Mouse (Mus musculus): ENCODE measurements around the gene Prrt4. TPM values are rescaled to one million over a fixed set of nuclear protein-coding genes. Genes with fewer than 3 reads are reported as not detected.

Gene Prrt4
- polyA plus RNA-seq, 1 experiment from 2014 or later = 14.7 TPM

- no peak overlapping the region for H3K4me2 ChIP-seq (ENCODE audit: low read depth, low read length)
- no peak for ATAC-seq (ENCODE audit: low read depth)
- no peak overlapping the region for H3K27ac ChIP-seq (ENCODE audit: low read depth, low read length)
- no peaks in the 10 kb centered on the region for H3K9me3 ChIP-seq (ENCODE audit: control insufficient read depth, low read length)
- peaks cover 5% of the 10 kb centered on the region for H3K4me1 ChIP-seq (ENCODE audit: control insufficient read depth, insufficient read depth, low read length)
- H3K4me3 ChIP-seq (ENCODE audit: low read depth, low read length) = no peak overlapping the region
- peaks cover 15% of the 10 kb centered on the region for H3K36me3 ChIP-seq (ENCODE audit: control insufficient read depth, insufficient read depth, low read length)
- H3K9ac ChIP-seq (replicated peaks; ENCODE audit: low read depth, low read length) = no peak overlapping the region
- no peaks in the 10 kb centered on the region for H3K27me3 ChIP-seq (ENCODE audit: control insufficient read depth, insufficient read depth, low read length)
- WGBS = 93% methylated on average over 5 of the region's 5 CpGs
Measured at GRCm38 (mm10) chr6:29201341-29201740, 22.0 kb upstream of the Prrt4 start.

GRCm38 (mm10) chr6:29200496-29200895 is 21.1 kb upstream of the Prrt4 start:
- 64% methylated on average over 3 of the region's 3 CpGs for WGBS
- Histone ChIP-seq H3K4me3 (ENCODE audit: low read depth, low read length) (no peak overlapping the region), H3K27ac (ENCODE audit: low read depth, low read length) (no peak overlapping the region), H3K36me3 (ENCODE audit: control insufficient read depth, insufficient read depth, low read length) (peaks cover 10% of the 10 kb centered on the region), H3K9ac (replicated peaks; ENCODE audit: low read depth, low read length) (no peak overlapping the region), H3K4me2 (ENCODE audit: low read depth, low read length) (no peak overlapping the region), H3K27me3 (ENCODE audit: control insufficient read depth, insufficient read depth, low read length) (no peaks in the 10 kb centered on the region), H3K4me1 (ENCODE audit: control insufficient read depth, insufficient read depth, low read length) (peaks cover 5% of the 10 kb centered on the region), H3K9me3 (ENCODE audit: control insufficient read depth, low read length) (no peaks in the 10 kb centered on the region)
- no peak for ATAC-seq (ENCODE audit: low read depth)

GRCm38 (mm10) chr6:29199223-29199855 is 20.0 kb upstream of the Prrt4 start:
- H3K36me3 ChIP-seq (ENCODE audit: control insufficient read depth, insufficient read depth, low read length) = peaks cover 10% of the 10 kb centered on the region
- H3K4me3 ChIP-seq (ENCODE audit: low read depth, low read length) = no peak overlapping the region
- 44% methylated on average over 8 of the region's 8 CpGs for WGBS
- no peak overlapping the region for H3K9ac ChIP-seq (replicated peaks; ENCODE audit: low read depth, low read length)
- H3K9me3 ChIP-seq (ENCODE audit: control insufficient read depth, low read length) = no peaks in the 10 kb centered on the region
- no peaks in the 10 kb centered on the region for H3K27me3 ChIP-seq (ENCODE audit: control insufficient read depth, insufficient read depth, low read length)
- H3K4me1 ChIP-seq (ENCODE audit: control insufficient read depth, insufficient read depth, low read length) = peaks cover 5% of the 10 kb centered on the region
- no peak for ATAC-seq (ENCODE audit: low read depth)
- H3K4me2 ChIP-seq (ENCODE audit: low read depth, low read length) = peak overlapping the region; percentile 48
- H3K27ac ChIP-seq (ENCODE audit: low read depth, low read length) = no peak overlapping the region

- H3K4me2 ChIP-seq (ENCODE audit: low read depth, low read length) = peak overlapping the region; percentile 48
- H3K36me3 ChIP-seq (ENCODE audit: control insufficient read depth, insufficient read depth, low read length) = peaks cover 4% of the 10 kb centered on the region
- 6% methylated on average over 25 of the region's 25 CpGs for WGBS
Measured at GRCm38 (mm10) chr6:29198309-29199222, 19.2 kb upstream of the Prrt4 start.

GRCm38 (mm10) chr6:29195846-29196698 is 16.7 kb upstream of the Prrt4 start:
- no peaks in the 10 kb centered on the region for H3K27me3 ChIP-seq (ENCODE audit: control insufficient read depth, insufficient read depth, low read length)
- no peak overlapping the region for H3K9ac ChIP-seq (replicated peaks; ENCODE audit: low read depth, low read length)
- no peak for ATAC-seq (ENCODE audit: low read depth)
- H3K9me3 ChIP-seq (ENCODE audit: control insufficient read depth, low read length) = no peaks in the 10 kb centered on the region
- no peak overlapping the region for H3K4me3 ChIP-seq (ENCODE audit: low read depth, low read length)
- peaks cover 5% of the 10 kb centered on the region for H3K4me1 ChIP-seq (ENCODE audit: control insufficient read depth, insufficient read depth, low read length)
- H3K36me3 ChIP-seq (ENCODE audit: control insufficient read depth, insufficient read depth, low read length) = peaks cover 4% of the 10 kb centered on the region; the same call in 1 of the 2 replicates
- 83% methylated on average over 5 of the region's 5 CpGs for WGBS
- H3K4me2 ChIP-seq (ENCODE audit: low read depth, low read length) = no peak overlapping the region
- H3K27ac ChIP-seq (ENCODE audit: low read depth, low read length) = no peak overlapping the region

More at GRCm38 (mm10) chr6:29198309-29199222, 19.2 kb upstream of the Prrt4 start:
- H3K27me3 ChIP-seq (ENCODE audit: control insufficient read depth, insufficient read depth, low read length) = no peaks in the 10 kb centered on the region
- H3K9me3 ChIP-seq (ENCODE audit: control insufficient read depth, low read length) = no peaks in the 10 kb centered on the region
- peak overlapping the region; percentile 13; the same call in 1 of the 2 replicates for H3K4me3 ChIP-seq (ENCODE audit: low read depth, low read length)
- H3K27ac ChIP-seq (ENCODE audit: low read depth, low read length) = peak overlapping the region; percentile 23; the same call in 1 of the 2 replicates
- peak; percentile 90 for ATAC-seq (ENCODE audit: low read depth)
- H3K4me1 ChIP-seq (ENCODE audit: control insufficient read depth, insufficient read depth, low read length) = peaks cover 5% of the 10 kb centered on the region
- 0 out of 2 replicates have a peak overlapping the region, but pooled peaks have one; percentile 16 for H3K9ac ChIP-seq (replicated peaks; ENCODE audit: low read depth, low read length)

- Histone ChIP-seq H3K27me3 (ENCODE audit: control insufficient read depth, insufficient read depth, low read length) (no peaks in the 10 kb centered on the region), H3K36me3 (ENCODE audit: control insufficient read depth, insufficient read depth, low read length) (no peaks in the 10 kb centered on the region), H3K4me1 (ENCODE audit: control insufficient read depth, insufficient read depth, low read length) (peaks cover 5% of the 10 kb centered on the region), H3K27ac (ENCODE audit: low read depth, low read length) (no peak overlapping the region), H3K9ac (replicated peaks; ENCODE audit: low read depth, low read length) (no peak overlapping the region), H3K4me2 (ENCODE audit: low read depth, low read length) (no peak overlapping the region), H3K9me3 (ENCODE audit: control insufficient read depth, low read length) (no peaks in the 10 kb centered on the region), H3K4me3 (ENCODE audit: low read depth, low read length) (no peak overlapping the region)
- no peak for ATAC-seq (ENCODE audit: low read depth)
- 78% methylated on average over 5 of the region's 5 CpGs for WGBS
Measured at GRCm38 (mm10) chr6:29195146-29195545, 15.8 kb upstream of the Prrt4 start.

- Histone ChIP-seq H3K4me3 (ENCODE audit: low read depth, low read length) (no peak overlapping the region), H3K9me3 (ENCODE audit: control insufficient read depth, low read length) (no peaks in the 10 kb centered on the region), H3K4me2 (ENCODE audit: low read depth, low read length) (no peak overlapping the region), H3K27ac (ENCODE audit: low read depth, low read length) (no peak overlapping the region), H3K4me1 (ENCODE audit: control insufficient read depth, insufficient read depth, low read length) (peaks cover 5% of the 10 kb centered on the region), H3K9ac (replicated peaks; ENCODE audit: low read depth, low read length) (no peak overlapping the region), H3K27me3 (ENCODE audit: control insufficient read depth, insufficient read depth, low read length) (no peaks in the 10 kb centered on the region), H3K36me3 (ENCODE audit: control insufficient read depth, insufficient read depth, low read length) (no peaks in the 10 kb centered on the region)
- 72% methylated on average over 15 of the region's 15 CpGs for WGBS
- no peak for ATAC-seq (ENCODE audit: low read depth)
Measured at GRCm38 (mm10) chr6:29193961-29194750, 14.8 kb upstream of the Prrt4 start.

DNA sequence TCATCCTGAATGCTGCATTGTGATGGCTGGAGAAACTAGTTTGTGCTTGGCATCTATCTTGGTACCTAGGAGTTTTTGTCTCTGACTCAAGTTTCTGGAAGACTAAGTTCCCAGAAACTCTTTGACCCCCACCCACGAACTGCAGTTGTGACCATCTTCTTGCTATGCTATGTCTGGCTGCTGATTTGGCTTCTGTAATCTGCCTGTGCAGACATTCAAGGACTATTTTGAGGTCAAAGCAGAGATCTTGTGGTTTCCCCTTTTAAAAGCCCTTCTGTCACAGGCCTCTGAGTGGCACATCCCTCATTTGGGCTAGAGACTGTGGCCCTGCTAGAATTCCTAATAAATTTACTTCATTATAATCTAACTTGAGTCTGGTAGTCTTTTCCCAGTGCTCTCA is 8.6 kb upstream of the Prrt4 start:
- Histone ChIP-seq H3K9me3 (ENCODE audit: control insufficient read depth, low read length) (no peaks in the 10 kb centered on the region), H3K9ac (replicated peaks; ENCODE audit: low read depth, low read length) (no peak overlapping the region), H3K4me2 (ENCODE audit: low read depth, low read length) (no peak overlapping the region), H3K36me3 (ENCODE audit: control insufficient read depth, insufficient read depth, low read length) (no peaks in the 10 kb centered on the region), H3K27me3 (ENCODE audit: control insufficient read depth, insufficient read depth, low read length) (no peaks in the 10 kb centered on the region; the same call in 1 of the 2 replicates), H3K27ac (ENCODE audit: low read depth, low read length) (no peak overlapping the region), H3K4me1 (ENCODE audit: control insufficient read depth, insufficient read depth, low read length) (no peaks in the 10 kb centered on the region), H3K4me3 (ENCODE audit: low read depth, low read length) (no peak overlapping the region)
- 83% methylated on average over 1 of the region's 1 CpGs for WGBS
- no peak for ATAC-seq (ENCODE audit: low read depth)
